8 mouse cellular contexts compared by ENCODE assay signal in the genomic region with DNA sequence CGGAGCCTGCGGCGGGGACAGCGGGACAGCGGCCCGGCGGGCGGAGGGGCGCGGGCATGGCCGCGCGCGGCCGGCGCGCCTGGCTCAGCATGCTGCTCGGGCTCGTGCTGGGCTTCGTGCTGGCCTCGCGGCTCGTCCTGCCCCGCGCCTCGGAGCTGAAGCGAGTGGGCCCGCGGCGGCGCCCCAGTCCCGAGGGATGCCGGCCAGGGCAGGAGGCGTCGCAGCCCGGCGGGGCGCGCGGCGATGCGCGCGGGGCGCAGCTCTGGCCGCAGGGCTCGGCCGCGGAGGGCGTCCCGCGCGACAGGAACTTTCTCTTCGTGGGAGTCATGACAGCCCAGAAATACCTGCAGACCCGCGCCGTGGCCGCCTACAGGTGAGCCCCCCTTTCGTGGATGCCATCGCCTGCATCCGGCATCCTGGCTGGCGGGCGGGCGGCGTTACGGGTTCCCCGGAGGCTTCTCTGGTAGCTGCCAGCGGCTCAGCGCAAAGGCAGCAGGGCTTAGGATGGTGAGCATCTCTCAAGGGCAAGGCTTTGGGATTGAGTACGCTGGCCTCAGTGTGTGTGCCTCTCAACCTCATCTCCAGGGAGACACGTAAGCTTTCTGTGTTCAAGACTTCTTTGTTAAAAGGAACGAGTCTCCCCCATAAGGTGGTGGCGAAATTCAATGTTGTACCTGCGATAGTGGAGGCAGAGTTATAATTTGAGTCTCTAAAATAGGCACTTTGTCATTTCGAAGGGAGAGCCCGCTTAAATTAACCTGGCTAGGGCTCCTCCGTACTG. TPM values are rescaled to one million over a fixed set of nuclear protein-coding genes. Genes with fewer than 3 reads are reported as not detected.
DNase-seq lines count a peak whose midpoint lies in the region; ATAC-seq and TF ChIP-seq lines count a peak whose summit lies in the region.

No protein-coding gene starts in this region.

- H3K4me1 ChIP-seq in erythroblast, embryonic 14.5 days (ENCODE audit: control insufficient read depth): peaks cover 62% of the 10 kb centered on the region
- H3K4me1 ChIP-seq in hindbrain, embryonic 15.5 days (replicated peaks): peaks cover 41% of the 10 kb centered on the region
- peaks cover 26% of the 10 kb centered on the region for H3K4me1 ChIP-seq in liver, postnatal 0 days (ENCODE audit: insufficient read depth)

- peak; percentile 42 to 43 for DNase-seq in left cerebral cortex, postnatal 25 days (ENCODE audit: low spot score in 2 of 2)
- DNase-seq in left cerebral cortex, adult 9 months (ENCODE audit: low spot score in 2 of 2): no peak
- DNase-seq in adrenal gland, postnatal 36 days: peak; percentile 42 to 63
- peak; percentile 61 for DNase-seq in liver, postnatal 0 days
- peak; percentile 51 for DNase-seq in ovary, postnatal 36 days (ENCODE audit: low spot score)
- peak; percentile 59 to 69 for DNase-seq in thymus, postnatal 36 days

- peak overlapping the region; percentile 96 for H3K4me2 ChIP-seq in hindbrain, embryonic 15.5 days
- H3K4me2 ChIP-seq in liver, postnatal 0 days (ENCODE audit: low read depth, low read length): peak overlapping the region; percentile 90

- H3K9me3 ChIP-seq in erythroblast, embryonic 14.5 days (ENCODE audit: control insufficient read depth, low read length): no peaks in the 10 kb centered on the region
- no peaks in the 10 kb centered on the region for H3K9me3 ChIP-seq in hindbrain, embryonic 15.5 days
- no peaks in the 10 kb centered on the region for H3K9me3 ChIP-seq in liver, postnatal 0 days (ENCODE audit: low read length)

- WGBS in hindbrain, embryonic 15.5 days: under 1% methylated on average over 35 of the region's 77 CpGs
- under 1% methylated on average over 59 of the region's 77 CpGs for WGBS in liver, postnatal 0 days (ENCODE audit: insufficient replicate concordance)

- peak overlapping the region; percentile 94 for H3K27ac ChIP-seq in hindbrain, embryonic 15.5 days (replicated peaks)
- H3K27ac ChIP-seq in liver, postnatal 0 days (ENCODE audit: low read depth): peak overlapping the region; percentile 84

- peak; percentile 53 for ATAC-seq in hindbrain, embryonic 15.5 days (ENCODE audit: low FRiP score, low read depth)
- peak; percentile 38 for ATAC-seq in liver, postnatal 0 days

- H3K27me3 ChIP-seq in erythroblast, embryonic 14.5 days (ENCODE audit: control insufficient read depth): peaks cover 16% of the 10 kb centered on the region
- H3K27me3 ChIP-seq in hindbrain, embryonic 15.5 days: no peaks in the 10 kb centered on the region; the same call in 1 of the 2 replicates
- no peaks in the 10 kb centered on the region for H3K27me3 ChIP-seq in liver, postnatal 0 days (ENCODE audit: insufficient read depth, low read length)

- peaks cover 20% of the 10 kb centered on the region for H3K36me3 ChIP-seq in erythroblast, embryonic 14.5 days (ENCODE audit: control insufficient read depth)
- no peaks in the 10 kb centered on the region for H3K36me3 ChIP-seq in hindbrain, embryonic 15.5 days
- no peaks in the 10 kb centered on the region for H3K36me3 ChIP-seq in liver, postnatal 0 days (replicated peaks; ENCODE audit: insufficient read depth, low read length)

- intact Hi-C loops in left cerebral cortex, postnatal 25 days (cut with DNase I): loop anchor here (2.0 to 5.0 kb wide), 3 partner anchors 72 to 552 kb away; no protein-coding TSS in a partner anchor

- H3K9ac ChIP-seq in hindbrain, embryonic 15.5 days: peak overlapping the region; percentile 79
- H3K9ac ChIP-seq in liver, postnatal 0 days (replicated peaks): peak overlapping the region; percentile 88

- TF ChIP-seq EP300 in liver, postnatal 0 days (IDR thresholded peaks at IDR 0.05; ENCODE audit: low read depth): no peak

- H3K4me3 ChIP-seq in erythroblast, embryonic 14.5 days (replicated peaks): peak overlapping the region; percentile 87
- peak overlapping the region; percentile 78 for H3K4me3 ChIP-seq in hindbrain, embryonic 15.5 days
- peak overlapping the region; percentile 83 for H3K4me3 ChIP-seq in liver, postnatal 0 days (ENCODE audit: low read depth, low read length)

- no peak for TF ChIP-seq CTCF in liver, postnatal 0 days (IDR thresholded peaks at IDR 0.05; ENCODE audit: low read depth)

RNA-seq across cellular contexts. Expression of a gene that starts 0.7 kb away (rescaled TPM):
- total RNA-seq in left cerebral cortex, postnatal 25 days (2021): 10 to 100 TPM; 17.0 to 18.4 TPM
- 10 to 100 TPM; 15.0 to 18.5 TPM for total RNA-seq in adrenal gland, postnatal 36 days (2021)
- 1.4 and 1.5 TPM in 2 replicates for polyA plus RNA-seq in erythroblast, embryonic 14.5 days (2012)
- 9.2 and 10.7 TPM in 2 replicates for polyA plus RNA-seq in hindbrain, embryonic 15.5 days (2015; fragmentation: Nextera tagmentation; extraction: Ambion mirVana)
- 3.9 and 5.0 TPM in 2 replicates for polyA plus RNA-seq in liver, postnatal 0 days (2015; fragmentation: Nextera tagmentation; extraction: Ambion mirVana)

RNA-seq across cellular contexts. Expression of a gene that starts 30.6 kb away (rescaled TPM):
- 10 to 100 TPM; 47.4 to 59.4 TPM for total RNA-seq in left cerebral cortex, postnatal 25 days (2021)
- 100 to 1,000 TPM; 110 to 117 TPM for total RNA-seq in adrenal gland, postnatal 36 days (2021)
- 1.1 and 1.2 TPM in 2 replicates for polyA plus RNA-seq in erythroblast, embryonic 14.5 days (2012)
- polyA plus RNA-seq in hindbrain, embryonic 15.5 days (2015; fragmentation: Nextera tagmentation; extraction: Ambion mirVana): 86.5 and 90.7 TPM in 2 replicates
- 103 and 120 TPM in 2 replicates for polyA plus RNA-seq in liver, postnatal 0 days (2015; fragmentation: Nextera tagmentation; extraction: Ambion mirVana)

RNA-seq across cellular contexts. Expression of a gene that starts 51.2 kb away (rescaled TPM):
- total RNA-seq in left cerebral cortex, postnatal 25 days (2021): 10 to 100 TPM; 29.8 to 33.1 TPM
- total RNA-seq in adrenal gland, postnatal 36 days (2021): 10 to 100 TPM; 30.8 to 38.2 TPM
- polyA plus RNA-seq in erythroblast, embryonic 14.5 days (2012): 9.9 and 13.6 TPM in 2 replicates
- 118 and 127 TPM in 2 replicates for polyA plus RNA-seq in hindbrain, embryonic 15.5 days (2015; fragmentation: Nextera tagmentation; extraction: Ambion mirVana)
- 45.0 and 47.6 TPM in 2 replicates for polyA plus RNA-seq in liver, postnatal 0 days (2015; fragmentation: Nextera tagmentation; extraction: Ambion mirVana)

Comparison
In these comparisons a context has a peak if more than half of its experiments do, and no peak if none do; other contexts are left out.
1. DNase-seq: peak in left cerebral cortex, postnatal 25 days (2 of 2), adrenal gland, postnatal 36 days (2 of 2), liver, postnatal 0 days (single experiment), ovary, postnatal 36 days (single experiment) and thymus, postnatal 36 days (2 of 2); none in left cerebral cortex, adult 9 months (0 of 2).
2. RNA of a gene that starts 30.6 kb away (polyA plus RNA-seq): 103 to 120 TPM in liver, postnatal 0 days and 86.5 to 90.7 TPM in hindbrain, embryonic 15.5 days; 1.1 to 1.2 TPM in erythroblast, embryonic 14.5 days; every median in the first group is over 10 times any median in the second.
3. Peak in every context shown above with its lines, with median percentiles within 50 percentile points of each other: H3K4me3 ChIP-seq.